In the genomic region with DNA sequence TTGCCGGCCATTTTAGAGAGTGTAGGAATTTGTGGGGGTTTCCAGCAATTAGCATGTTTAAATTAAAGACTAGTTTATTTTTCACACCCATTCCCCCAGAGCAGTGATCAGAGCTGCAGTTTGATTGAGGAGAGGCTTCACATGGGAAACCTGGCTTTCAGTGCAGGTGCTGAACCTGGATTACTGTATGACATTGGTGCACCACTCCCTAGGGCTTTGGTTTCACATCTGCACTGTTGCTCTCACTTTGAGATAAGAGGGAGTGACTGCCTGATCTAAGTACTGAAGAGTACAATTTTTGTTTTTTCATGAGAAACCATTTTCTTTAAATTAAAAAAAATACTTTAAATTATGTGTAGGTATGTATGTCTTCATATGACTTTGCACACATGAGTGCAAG, we compare ENCODE assay signal across 16 mouse cellular contexts. TPM values are rescaled to one million over a fixed set of nuclear protein-coding genes. Genes with fewer than 3 reads are reported as not detected.
DNase-seq lines count a peak whose midpoint lies in the region; ATAC-seq and TF ChIP-seq lines count a peak whose summit lies in the region.
"Had no signal": no experiment of that assay in that cellular context is flagged by ENCODE, and none has a peak within 500 bp of the region (broad histone marks: within the 10 kb centered on the region; RNA-seq: fewer than 3 reads in every experiment).

No protein-coding gene starts in this region.

- intact Hi-C loops in left cerebral cortex, postnatal 36 days (cut with DNase I) = no loop called here

- no peak for DNase-seq in heart, postnatal 0 days (ENCODE audit: low spot score)
- DNase-seq in heart, adult 9 months (ENCODE audit: low spot score in 2 of 2) = no peak
- DNase-seq in stomach, postnatal 0 days (ENCODE audit: low spot score) = no peak
- DNase-seq in cerebellum, adult 2 months = no peak
- DNase-seq in left cerebral cortex, postnatal 36 days (ENCODE audit: low spot score in 2 of 2) = no peak
- DNase-seq: cerebellum, postnatal 10 days; heart, adult 18-20 months; kidney, adult 9 months; left cerebral cortex, postnatal 4 days; lung, adult 2 months; lung, postnatal 36 days had no signal

- ATAC-seq in heart, postnatal 0 days (ENCODE audit: insufficient read depth, low read depth) = no peak
- ATAC-seq in intestine, postnatal 0 days = no peak
- ATAC-seq in liver, embryonic 15.5 days (ENCODE audit: insufficient read depth) = no peak
- no peak for ATAC-seq in stomach, postnatal 0 days (ENCODE audit: low FRiP score, low TSS enrichment)
- ATAC-seq: forebrain, embryonic 16.5 days had no signal

- no peak overlapping the region for H3K9ac ChIP-seq in heart, postnatal 0 days (replicated peaks; ENCODE audit: low read depth, low read length)
- H3K9ac ChIP-seq in intestine, postnatal 0 days (ENCODE audit: low read depth, low read length) = no peak overlapping the region
- H3K9ac ChIP-seq in liver, embryonic 15.5 days = no peak overlapping the region
- no peak overlapping the region for H3K9ac ChIP-seq in stomach, postnatal 0 days (ENCODE audit: low read length)
- H3K9ac ChIP-seq: midbrain, embryonic 12.5 days; neural tube, embryonic 15.5 days had no signal

- H3K4me1 ChIP-seq in heart, postnatal 0 days (ENCODE audit: control insufficient read depth, insufficient read depth) = peaks cover 38% of the 10 kb centered on the region
- peaks cover 4% of the 10 kb centered on the region; the same call in 1 of the 2 replicates for H3K4me1 ChIP-seq in intestine, postnatal 0 days (replicated peaks; ENCODE audit: control insufficient read depth, insufficient read depth, low read length)
- H3K4me1 ChIP-seq in liver, embryonic 15.5 days (replicated peaks) = peaks cover 60% of the 10 kb centered on the region
- H3K4me1 ChIP-seq in stomach, postnatal 0 days (replicated peaks; ENCODE audit: control insufficient read depth, insufficient read depth) = no peaks in the 10 kb centered on the region; the same call in 1 of the 2 replicates
- peaks cover 2% of the 10 kb centered on the region; the same call in 1 of the 2 replicates for H3K4me1 ChIP-seq in cerebellum, adult 2 months (ENCODE audit: control insufficient read depth, insufficient read depth, low read length)

- H3K4me2 ChIP-seq in heart, postnatal 0 days (ENCODE audit: low read depth, low read length) = peak overlapping the region; percentile 25; the same call in 1 of the 2 replicates
- H3K4me2 ChIP-seq in intestine, postnatal 0 days (replicated peaks; ENCODE audit: low read depth) = peak overlapping the region; percentile 7; the same call in 1 of the 2 replicates
- peak overlapping the region; percentile 36 for H3K4me2 ChIP-seq in liver, embryonic 15.5 days
- H3K4me2 ChIP-seq in stomach, postnatal 0 days (replicated peaks; ENCODE audit: low read depth) = peak overlapping the region; percentile 18; the same call in 1 of the 2 replicates
- H3K4me2 ChIP-seq: midbrain, embryonic 12.5 days; neural tube, embryonic 15.5 days had no signal

- no peak for TF ChIP-seq CTCF in heart, postnatal 0 days (IDR thresholded peaks at IDR 0.05; ENCODE audit: low read depth)
- TF ChIP-seq CTCF in intestine, postnatal 0 days (IDR thresholded peaks at IDR 0.05; ENCODE audit: low read depth) = no peak
- TF ChIP-seq CTCF in stomach, postnatal 0 days (IDR thresholded peaks at IDR 0.05; ENCODE audit: low read depth) = no peak
- TF ChIP-seq CTCF in cerebellum, adult 2 months (IDR thresholded peaks at IDR 0.05; ENCODE audit: borderline replicate concordance, insufficient read depth, low read depth, low read length) = no peak

- no peak overlapping the region for H3K4me3 ChIP-seq in heart, postnatal 0 days (ENCODE audit: low read depth, low read length)
- H3K4me3 ChIP-seq in intestine, postnatal 0 days (ENCODE audit: low read depth, low read length) = no peak overlapping the region
- H3K4me3 ChIP-seq in liver, embryonic 15.5 days (replicated peaks) = no peak overlapping the region
- H3K4me3 ChIP-seq in stomach, postnatal 0 days (ENCODE audit: low read depth, low read length) = no peak overlapping the region
- no peak overlapping the region for H3K4me3 ChIP-seq in cerebellum, adult 2 months (replicated peaks; ENCODE audit: insufficient read depth, low read depth, low read length)
- H3K4me3 ChIP-seq: midbrain, embryonic 12.5 days; neural tube, embryonic 15.5 days had no signal

- 89% methylated on average over 1 of the region's 1 CpGs for WGBS in heart, postnatal 0 days
- WGBS in intestine, postnatal 0 days = 58% methylated on average over 1 of the region's 1 CpGs
- WGBS in liver, embryonic 15.5 days (ENCODE audit: insufficient replicate concordance) = 74% methylated on average over 1 of the region's 1 CpGs
- WGBS in stomach, postnatal 0 days = 64% methylated on average over 1 of the region's 1 CpGs
- WGBS in cerebellum, adult 2 months = 87% methylated on average over 1 of the region's 1 CpGs

- no peak overlapping the region; the same call in 1 of the 2 replicates for H3K27ac ChIP-seq in heart, postnatal 0 days (ENCODE audit: low read depth)
- H3K27ac ChIP-seq in intestine, postnatal 0 days (ENCODE audit: low read depth, low read length) = no peak overlapping the region
- peak overlapping the region; percentile 56 for H3K27ac ChIP-seq in liver, embryonic 15.5 days (replicated peaks)
- no peak overlapping the region for H3K27ac ChIP-seq in stomach, postnatal 0 days (replicated peaks)
- no peak overlapping the region for H3K27ac ChIP-seq in cerebellum, adult 2 months (ENCODE audit: insufficient read depth, low read length)
- H3K27ac ChIP-seq: midbrain, embryonic 12.5 days; neural tube, embryonic 15.5 days had no signal

- no peaks in the 10 kb centered on the region for H3K27me3 ChIP-seq in heart, postnatal 0 days (ENCODE audit: control insufficient read depth, insufficient read depth, low read length)
- H3K27me3 ChIP-seq in intestine, postnatal 0 days (replicated peaks; ENCODE audit: control insufficient read depth, insufficient read depth, low read length) = no peaks in the 10 kb centered on the region
- no peaks in the 10 kb centered on the region for H3K27me3 ChIP-seq in liver, embryonic 15.5 days
- no peaks in the 10 kb centered on the region for H3K27me3 ChIP-seq in stomach, postnatal 0 days (ENCODE audit: control insufficient read depth, insufficient read depth, low read length)
- no peaks in the 10 kb centered on the region for H3K27me3 ChIP-seq in cerebellum, adult 2 months (ENCODE audit: control insufficient read depth, insufficient read depth, low read length)
- H3K27me3 ChIP-seq: midbrain, embryonic 12.5 days; neural tube, embryonic 15.5 days had no signal

- H3K9me3 ChIP-seq in heart, postnatal 0 days (replicated peaks; ENCODE audit: control insufficient read depth, low read length) = no peaks in the 10 kb centered on the region
- H3K9me3 ChIP-seq in intestine, postnatal 0 days (ENCODE audit: control insufficient read depth) = no peaks in the 10 kb centered on the region
- H3K9me3 ChIP-seq in liver, embryonic 15.5 days (replicated peaks) = no peaks in the 10 kb centered on the region
- no peaks in the 10 kb centered on the region for H3K9me3 ChIP-seq in stomach, postnatal 0 days (ENCODE audit: control insufficient read depth, low read length)
- H3K9me3 ChIP-seq: midbrain, embryonic 12.5 days; neural tube, embryonic 15.5 days had no signal

- H3K36me3 ChIP-seq in heart, postnatal 0 days (replicated peaks; ENCODE audit: control insufficient read depth, insufficient read depth, low read length) = no peaks in the 10 kb centered on the region
- H3K36me3 ChIP-seq in intestine, postnatal 0 days (ENCODE audit: control insufficient read depth, insufficient read depth) = no peaks in the 10 kb centered on the region
- H3K36me3 ChIP-seq in liver, embryonic 15.5 days (replicated peaks) = no peaks in the 10 kb centered on the region
- no peaks in the 10 kb centered on the region for H3K36me3 ChIP-seq in stomach, postnatal 0 days (ENCODE audit: control insufficient read depth, insufficient read depth, low read length)
- H3K36me3 ChIP-seq: midbrain, embryonic 12.5 days; neural tube, embryonic 15.5 days had no signal

- no peak for TF ChIP-seq EP300 in heart, postnatal 0 days (IDR thresholded peaks at IDR 0.05; ENCODE audit: low read depth)
- no peak for TF ChIP-seq EP300 in stomach, postnatal 0 days (optimal IDR thresholded peaks at IDR 0.05)

- no peak for TF ChIP-seq POLR2A in cerebellum, adult 2 months (IDR thresholded peaks at IDR 0.05; ENCODE audit: borderline replicate concordance, insufficient read depth, low read length)

RNA-seq across cellular contexts. Expression of a gene that starts 4.6 kb away (rescaled TPM):
- 240 and 317 TPM in 2 replicates for total RNA-seq in heart, postnatal 0 days (2014; rRNA removed; ENCODE audit: low replicate concordance)
- polyA plus RNA-seq in heart, postnatal 0 days (2015; fragmentation: Nextera tagmentation; extraction: Ambion mirVana) = 289 and 315 TPM in 2 replicates
- polyA plus RNA-seq in intestine, postnatal 0 days (2015; fragmentation: Nextera tagmentation; extraction: Ambion mirVana) = 185 and 188 TPM in 2 replicates
- 73.1 and 73.9 TPM in 2 replicates for polyA plus RNA-seq in liver, embryonic 15.5 days (2015; fragmentation: Nextera tagmentation; extraction: Ambion mirVana)
- polyA plus RNA-seq in stomach, postnatal 0 days (2015; fragmentation: Nextera tagmentation; extraction: Ambion mirVana) = 225 and 246 TPM in 2 replicates
- 36.0 and 37.3 TPM in 2 replicates for polyA plus RNA-seq in cerebellum, adult 2 months (2012; rRNA removed)
- total RNA-seq in left cerebral cortex, postnatal 36 days (2021) = 10 to 100 TPM; 49.4 to 51.1 TPM
